Mouse (Mus musculus) mesoderm, embryonic 11.5 days (tissue): ENCODE measurements around the gene Lrp5.

ENCODE experiments used
- DNase-seq: peaks from one replicate; pipeline ENCODE4 v3.0.0-alpha.2; 2012; ENCODE audit warnings: low read depth, low spot score

Gene Lrp5

DNA sequence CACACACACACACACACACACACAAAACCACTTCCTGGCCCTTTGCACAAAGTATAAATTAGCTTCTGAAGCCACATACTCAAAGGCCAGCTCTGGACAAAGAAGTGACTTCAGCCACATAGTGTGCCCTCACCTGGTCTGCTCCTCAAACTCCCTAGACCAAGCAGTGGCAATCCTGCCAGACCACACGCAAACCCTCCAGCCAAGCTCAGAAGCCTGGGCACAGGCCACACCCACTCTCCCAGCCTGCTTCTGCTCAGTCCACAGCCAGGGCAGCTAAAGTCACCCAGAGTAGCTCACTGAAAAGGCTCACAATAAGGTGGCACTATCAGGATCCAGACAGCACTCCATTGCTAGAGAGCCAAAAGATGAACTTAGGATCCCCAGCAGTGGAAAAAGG lies 30.2 kb downstream of the Lrp5 start:
- no peak for DNase-seq

DNA sequence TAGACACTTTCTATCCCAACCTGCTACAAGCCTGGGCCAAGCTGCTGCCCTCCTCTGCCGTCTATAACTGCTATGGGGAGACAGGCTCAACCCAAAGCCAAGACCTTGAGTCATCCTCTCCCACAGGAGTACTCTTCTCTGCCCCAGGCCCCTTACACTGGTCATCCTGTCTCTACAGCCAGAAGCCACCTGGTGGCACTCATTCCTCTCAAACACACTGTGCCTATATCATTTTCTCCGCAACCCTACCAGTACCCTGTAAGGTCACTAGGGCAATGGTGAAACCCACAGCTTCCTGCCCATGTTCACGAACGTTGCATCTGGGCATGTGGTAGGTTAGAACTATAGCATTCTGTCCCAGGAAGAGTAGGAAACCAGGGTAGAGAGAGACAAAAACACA lies 31.4 kb downstream of the Lrp5 start:
- DNase-seq: no peak

DNA sequence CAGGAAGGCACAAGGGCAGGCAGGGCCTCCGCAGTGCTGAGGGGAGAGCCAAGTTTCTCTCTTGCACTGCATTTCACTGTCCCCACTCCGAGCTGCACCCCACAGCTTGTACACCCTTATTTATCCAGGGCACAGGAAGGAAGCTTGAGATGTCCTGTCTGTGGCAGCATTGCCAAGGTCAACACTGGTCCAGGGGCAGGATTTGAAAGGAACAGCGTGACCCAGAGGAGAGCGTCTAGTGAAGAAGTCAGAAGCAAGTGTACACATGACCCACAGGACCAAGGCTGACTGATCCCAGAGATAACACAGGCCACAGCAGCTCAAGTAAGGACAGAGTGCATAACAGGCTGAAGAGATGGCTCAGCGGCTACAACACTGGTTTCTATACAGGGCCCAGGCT lies 32.3 kb downstream of the Lrp5 start:
- no peak for DNase-seq

DNA sequence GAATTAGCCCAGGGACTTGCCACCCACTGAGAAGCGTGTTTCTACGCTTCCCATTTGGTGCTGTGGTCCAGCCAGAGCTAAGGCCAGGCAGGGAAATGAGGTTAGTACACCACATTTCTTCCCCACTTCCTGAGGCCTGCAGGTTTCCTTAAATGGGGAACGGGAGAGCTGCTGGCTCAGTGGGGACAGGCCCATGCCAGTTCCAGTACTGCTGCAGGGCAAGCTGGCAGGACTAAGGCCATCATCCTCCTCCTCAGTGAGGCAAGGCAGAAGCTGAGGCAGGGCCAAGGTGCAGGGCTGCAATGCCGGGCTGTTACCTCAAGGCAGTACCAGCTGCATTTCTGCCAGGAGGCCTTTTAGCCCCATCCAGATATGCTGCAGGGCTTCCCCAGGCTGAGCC lies 32.9 kb downstream of the Lrp5 start:
- no peak for DNase-seq

DNA sequence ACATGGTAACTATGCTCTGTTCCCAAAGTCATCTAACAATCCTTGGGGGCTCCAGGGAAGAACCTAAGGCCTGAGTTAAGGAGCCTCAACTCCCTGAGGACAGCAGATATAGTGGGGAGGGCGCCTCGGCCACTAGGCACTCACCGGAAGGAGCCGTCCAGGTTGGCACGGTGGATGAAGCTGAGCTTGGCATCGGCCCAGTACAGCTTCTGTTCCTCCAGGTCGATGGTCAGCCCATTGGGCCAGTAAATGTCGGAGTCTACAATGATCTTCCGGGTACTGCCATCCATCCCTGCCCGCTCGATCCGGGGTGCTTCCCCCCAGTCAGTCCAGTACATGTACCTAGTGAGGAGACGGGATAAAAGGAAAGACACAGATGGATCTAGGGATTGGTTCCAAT lies 34.4 kb downstream of the Lrp5 start:
- DNase-seq: no peak

DNA sequence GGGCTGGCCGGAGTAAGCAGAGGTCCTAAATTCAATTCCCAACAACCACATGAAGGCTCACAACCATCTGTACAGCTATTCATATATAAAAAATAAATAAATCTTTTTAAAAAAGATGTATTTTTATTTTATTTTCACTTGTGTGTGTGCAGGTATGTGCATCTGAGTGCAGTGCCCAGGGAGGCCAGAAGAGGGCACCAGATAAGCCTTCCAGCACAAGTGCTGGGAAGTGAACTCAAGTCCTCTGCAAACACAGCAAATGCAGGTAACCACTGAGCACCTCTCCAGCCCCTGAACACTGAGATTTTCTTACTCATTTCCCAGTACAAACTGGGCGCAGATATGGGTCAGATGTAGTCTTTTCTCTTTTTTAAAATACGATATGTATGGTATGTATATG lies 35.1 kb downstream of the Lrp5 start:
- no peak for DNase-seq

DNA sequence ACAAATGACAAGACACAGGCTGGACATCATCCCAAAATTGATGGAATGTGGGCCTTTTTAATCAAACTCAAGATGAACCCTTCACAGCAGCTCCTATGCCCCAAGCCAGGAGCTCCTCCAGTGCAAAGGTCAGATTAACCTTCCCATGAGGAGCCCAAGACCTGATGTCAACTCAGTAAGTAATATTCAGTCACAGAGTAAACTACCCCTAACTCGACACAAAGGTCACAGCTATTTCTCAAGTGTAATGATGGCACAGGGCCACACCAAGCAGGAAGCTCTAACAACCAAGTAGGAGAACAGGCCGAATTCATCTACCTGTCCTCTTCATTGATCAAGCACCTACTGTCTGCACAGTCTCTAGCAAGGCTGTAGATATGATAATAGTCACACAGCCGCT lies 35.9 kb downstream of the Lrp5 start:
- no peak for DNase-seq

DNA sequence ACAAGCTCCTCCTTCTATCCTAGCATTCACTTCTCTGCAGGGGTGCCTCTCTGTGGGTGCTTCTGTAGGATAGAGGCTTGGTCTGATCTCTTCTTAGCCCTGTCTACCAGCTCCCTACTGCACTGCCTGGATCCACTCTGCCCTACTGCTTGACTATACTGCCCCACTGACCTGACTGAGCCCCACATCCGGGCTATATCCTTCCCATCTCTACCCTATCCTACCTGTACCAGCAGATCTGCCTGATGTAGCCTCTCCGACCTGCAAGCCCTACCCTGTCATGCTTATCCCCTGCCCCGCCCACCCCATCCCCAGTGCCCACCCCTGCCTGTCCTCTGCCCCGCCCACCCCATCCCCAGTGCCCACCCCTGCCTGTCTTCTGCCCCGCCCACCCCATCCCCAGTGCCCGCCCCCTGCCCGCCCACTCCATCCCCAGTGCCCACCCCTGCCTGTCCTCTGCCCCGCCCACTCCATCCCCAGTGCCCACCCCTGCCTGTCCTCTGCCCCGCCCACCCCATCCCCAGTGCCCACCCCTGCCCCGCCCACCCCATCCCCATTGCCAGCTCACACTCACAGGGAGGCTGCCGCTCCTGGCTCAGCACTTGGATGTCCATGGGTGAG lies 37.4 kb downstream of the Lrp5 start:
- DNase-seq: no peak

DNA sequence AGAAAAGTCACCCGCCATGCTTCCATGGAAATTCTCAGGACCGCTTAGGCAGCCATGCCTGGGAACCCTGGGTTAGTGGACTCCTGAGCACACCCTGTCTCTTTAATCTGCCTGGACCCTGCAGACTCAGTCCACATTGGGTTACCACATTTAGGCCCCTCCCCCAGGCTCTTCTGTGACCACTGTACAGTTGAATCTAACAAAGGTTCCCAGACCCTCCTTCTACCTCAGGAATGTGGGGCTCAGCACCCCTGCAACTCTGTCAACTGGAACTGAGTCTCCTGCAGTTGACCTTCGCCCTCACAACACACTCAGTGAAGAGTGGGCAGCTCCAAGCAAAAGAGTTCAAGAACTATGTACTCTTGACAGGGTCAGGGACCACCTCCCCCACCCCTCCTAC lies 38.4 kb downstream of the Lrp5 start:
- no peak for DNase-seq

DNA sequence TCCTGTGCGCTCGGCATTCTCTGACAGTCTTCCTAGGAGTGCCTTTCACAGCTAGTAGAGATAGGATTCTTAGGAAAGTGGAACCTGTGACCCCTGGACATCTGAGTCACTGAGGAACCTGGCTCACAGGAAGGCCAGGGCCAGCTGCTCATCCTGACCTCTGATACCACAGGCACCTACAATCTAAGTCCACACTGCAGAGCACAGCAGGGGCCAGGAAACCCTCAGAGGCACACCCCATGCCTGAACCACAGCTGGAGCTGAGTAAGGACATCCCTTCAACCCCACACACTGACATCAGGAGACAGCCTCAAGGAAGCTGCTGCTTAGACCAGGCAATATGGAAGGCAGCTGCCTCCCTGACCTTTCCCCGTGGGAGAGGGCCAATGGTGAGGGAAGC lies 40.6 kb downstream of the Lrp5 start:
- DNase-seq: no peak

DNA sequence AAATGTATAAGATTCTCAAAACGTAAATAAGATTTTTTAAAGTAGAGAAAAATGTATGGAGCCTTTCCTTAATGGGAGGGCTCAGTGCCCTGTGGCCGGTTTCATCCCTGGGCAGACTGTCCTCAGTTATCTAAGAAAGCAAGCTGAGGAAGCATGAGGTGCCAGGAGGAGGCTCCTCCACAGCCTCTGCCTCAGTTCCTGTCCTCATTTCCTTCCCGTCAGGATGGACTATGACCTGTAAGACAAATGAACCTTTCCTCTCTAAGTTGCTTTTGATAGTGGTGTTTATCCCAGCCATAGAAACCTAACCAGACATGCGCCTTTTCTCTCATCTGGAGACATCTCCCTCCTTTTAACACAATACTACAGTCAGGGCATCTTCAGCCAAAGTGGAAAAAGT lies 41.0 kb downstream of the Lrp5 start:
- no peak for DNase-seq

DNA sequence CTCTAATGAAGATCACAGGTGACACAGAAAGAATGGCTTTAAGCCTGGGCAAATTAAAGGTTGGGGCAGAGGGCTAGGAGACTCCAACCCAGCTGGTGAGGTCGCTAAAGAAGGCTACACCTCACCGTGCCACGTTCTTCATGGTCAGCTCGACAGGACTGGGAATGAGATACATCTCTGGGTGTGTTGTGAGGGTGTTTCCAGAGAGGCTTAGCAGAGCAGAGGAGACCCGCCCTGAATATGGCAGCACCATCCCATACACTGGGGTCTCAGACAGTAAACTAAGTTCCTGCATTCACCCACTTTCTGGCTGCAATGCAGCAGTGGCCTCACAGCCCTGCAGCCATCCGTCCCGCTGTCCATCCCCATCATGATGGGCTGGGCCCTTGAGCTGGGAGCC lies 46.8 kb downstream of the Lrp5 start:
- no peak for DNase-seq

DNA sequence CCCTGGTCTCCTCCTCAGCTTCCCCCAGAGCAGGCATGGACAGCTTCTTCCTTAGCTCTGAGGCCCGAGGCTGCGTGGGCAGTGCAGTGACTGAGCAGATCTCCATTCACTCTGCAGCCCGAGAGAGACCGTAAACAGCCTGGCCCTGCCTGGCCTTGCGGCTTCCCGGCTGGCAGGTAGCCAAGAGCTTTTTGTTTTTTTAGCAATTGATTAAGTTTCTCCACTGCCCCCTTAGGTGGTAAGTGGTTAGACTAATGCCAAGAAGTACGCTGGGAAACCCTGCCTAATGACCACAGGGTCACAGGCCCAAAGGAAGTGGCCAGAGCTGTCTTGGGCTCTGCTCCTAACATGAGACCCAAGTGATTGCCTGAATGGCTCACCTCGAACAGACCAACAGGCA lies 47.7 kb downstream of the Lrp5 start:
- peak; percentile 15 for DNase-seq

DNA sequence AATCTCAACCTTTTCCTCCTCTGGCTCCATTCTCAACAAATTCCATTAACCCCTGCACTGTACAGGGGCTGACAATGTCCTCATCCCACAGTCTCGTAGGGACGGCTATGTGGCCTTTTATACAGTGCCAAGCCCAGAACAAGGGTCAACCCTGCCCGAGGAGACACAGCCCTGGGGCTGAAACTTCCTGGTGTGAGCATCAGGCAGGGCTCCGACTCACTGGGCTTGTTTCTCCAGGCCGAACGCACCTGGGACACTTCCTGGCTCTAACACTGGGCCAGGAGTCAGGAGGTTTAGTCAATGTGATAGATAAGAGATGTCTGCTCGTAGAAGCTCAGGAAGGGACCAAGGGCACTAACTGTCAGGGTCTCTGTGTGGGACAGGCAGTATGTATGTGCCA lies 54.3 kb downstream of the Lrp5 start:
- no peak for DNase-seq

DNA sequence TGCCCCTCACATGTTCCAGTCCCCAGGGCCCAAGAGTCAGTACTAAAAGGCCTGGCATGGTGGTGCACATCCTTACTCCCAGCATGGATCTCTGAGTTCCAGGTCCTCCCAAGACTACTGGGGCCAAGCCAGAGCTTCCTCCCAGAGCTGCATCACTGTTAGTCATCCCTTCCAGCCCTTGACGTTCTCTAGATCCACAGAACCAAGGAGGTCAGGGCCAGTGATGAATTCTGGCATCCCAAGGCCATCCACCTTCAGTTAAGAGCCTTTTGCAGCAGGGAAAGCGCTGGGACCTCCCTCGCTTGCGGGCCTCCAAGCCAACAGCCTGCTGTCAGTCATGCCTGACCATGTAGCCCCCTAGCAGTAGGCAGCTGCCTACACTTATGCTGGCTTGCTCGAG lies 54.9 kb downstream of the Lrp5 start:
- no peak for DNase-seq

DNA sequence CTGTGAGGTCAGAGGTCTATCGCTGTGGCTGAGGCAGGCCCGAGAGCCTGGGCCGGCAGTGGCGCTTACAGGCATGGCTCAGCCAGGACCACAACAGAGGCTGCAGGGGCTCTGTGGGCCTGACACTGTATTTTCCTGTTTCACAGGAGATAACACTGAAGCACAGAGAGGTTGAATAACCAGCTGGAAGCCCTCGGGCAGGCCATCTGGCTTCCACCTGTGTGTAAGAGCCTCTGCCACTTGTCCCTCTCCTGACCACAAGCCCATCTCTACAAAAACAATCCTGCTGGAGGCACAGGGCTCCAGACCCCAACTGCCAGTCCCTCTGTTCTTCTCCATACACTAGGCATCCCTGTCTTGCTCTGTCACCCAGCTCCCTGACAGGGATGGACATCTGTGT lies 55.9 kb downstream of the Lrp5 start:
- DNase-seq: no peak

DNA sequence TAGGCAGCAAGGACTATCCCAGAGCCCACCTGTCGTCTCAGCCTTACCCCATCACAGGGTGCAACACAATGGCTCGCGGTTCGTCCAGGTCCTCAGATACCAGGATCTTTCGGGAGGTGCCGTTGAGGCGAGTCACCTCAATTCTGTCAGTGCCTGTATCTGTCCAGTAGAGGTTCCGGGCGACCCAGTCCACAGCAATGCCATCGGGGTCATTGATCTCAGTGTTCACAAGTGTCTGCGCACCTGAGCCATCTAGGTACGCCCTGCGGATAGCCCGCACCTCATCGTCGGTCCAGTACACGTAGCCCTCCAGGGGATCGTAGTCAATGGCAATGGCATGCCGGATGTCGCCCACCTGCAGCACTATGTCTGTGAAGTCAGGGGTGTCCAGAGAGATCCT lies 56.3 kb downstream of the Lrp5 start:
- DNase-seq: no peak

DNA sequence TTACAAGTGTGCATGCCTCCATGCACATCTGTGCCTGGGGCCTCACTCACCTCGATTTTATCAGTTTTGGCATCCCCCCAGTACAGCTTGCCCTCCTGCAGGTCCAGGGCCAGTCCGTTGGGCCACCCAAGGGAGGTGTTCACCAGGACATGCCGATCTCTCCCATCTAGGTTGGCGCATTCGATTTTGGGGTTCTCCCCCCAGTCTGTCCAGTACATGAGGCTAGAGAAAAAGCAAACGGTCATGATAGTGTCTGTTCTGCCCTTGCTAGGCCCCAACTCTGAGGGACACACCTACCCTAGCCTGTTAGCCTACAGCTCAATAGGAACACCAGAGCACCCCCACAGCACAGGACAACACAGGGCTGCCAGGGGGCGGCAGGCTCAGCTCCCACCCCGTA lies 58.1 kb downstream of the Lrp5 start:
- no peak for DNase-seq

DNA sequence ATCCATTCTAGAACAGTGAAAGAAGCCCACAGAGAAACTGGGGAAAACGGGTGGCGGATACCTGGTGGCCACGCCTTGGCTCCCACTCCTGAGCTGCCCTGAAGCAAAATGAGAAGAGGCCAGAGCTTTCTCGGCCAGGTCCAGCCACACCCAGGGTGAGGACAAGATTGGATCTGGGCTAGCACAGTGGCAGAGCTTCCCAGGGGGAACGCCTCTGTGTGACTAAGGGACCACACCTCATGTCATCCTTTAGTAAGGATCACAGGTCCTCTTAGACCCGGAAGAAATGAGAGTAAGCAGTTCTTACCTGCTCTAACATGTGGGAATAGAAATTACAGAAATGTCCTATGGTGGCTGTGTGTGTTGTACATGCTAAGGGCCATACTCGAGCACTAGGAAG lies 61.3 kb downstream of the Lrp5 start:
- no peak for DNase-seq

DNA sequence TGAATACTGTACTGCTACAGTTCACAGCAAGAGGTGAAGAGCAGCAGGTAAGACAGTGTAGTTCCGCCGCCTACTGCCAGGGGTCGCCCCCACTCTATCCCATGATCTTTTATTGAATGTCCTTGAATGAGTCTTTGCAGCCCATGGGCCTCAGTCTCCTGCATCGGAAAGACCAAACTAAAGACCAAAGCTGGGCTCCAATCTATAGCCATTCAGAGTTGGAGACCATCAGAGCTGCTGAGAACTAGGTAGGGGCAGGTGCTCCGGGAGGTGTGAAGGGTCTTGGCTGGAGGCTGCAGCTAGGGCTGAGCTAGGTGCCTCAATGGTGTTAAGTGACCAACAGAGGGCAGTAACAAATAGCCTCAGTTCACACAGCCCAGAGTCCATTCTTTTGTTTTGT lies 62.5 kb downstream of the Lrp5 start:
- peak; percentile 48 for DNase-seq

DNA sequence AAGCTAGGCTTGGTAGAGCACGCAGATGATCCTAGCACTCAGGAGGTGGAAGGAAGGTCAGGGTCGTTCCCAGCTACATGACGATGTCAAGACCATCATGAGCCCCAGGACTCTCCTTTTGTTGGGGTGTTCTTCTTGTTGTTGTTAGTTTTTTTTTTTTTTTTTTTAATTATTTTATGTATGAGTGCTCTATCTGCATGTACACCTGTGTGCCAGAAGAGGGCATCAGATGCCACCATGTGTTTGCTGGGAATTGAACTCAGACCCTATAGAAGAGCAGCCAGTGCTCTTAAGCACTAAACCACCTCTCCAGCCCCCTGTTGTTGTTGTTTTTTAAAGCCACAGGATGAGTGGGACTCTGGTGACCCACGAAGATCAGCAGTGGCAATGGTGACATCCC lies 63.1 kb downstream of the Lrp5 start:
- no peak for DNase-seq

DNA sequence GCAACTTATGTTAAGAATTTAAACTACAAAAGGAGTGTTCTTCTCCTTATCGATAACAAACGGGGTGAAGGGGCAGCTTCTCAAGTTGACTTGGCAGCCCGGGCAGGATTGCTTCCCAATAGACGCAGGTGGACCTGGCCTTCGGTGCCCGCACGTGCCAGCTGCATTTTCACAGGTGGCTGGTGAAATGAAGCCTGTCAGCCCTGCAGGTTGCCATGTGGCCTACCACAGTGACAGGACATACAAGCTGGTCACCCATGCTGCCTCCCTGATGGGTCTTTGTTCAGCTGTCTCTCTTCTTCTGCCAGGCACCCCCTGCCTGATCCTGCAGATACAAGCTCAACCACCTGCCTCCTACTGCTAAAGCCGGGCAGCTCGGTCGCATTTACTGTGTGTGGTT lies 65.5 kb downstream of the Lrp5 start:
- no peak for DNase-seq

DNA sequence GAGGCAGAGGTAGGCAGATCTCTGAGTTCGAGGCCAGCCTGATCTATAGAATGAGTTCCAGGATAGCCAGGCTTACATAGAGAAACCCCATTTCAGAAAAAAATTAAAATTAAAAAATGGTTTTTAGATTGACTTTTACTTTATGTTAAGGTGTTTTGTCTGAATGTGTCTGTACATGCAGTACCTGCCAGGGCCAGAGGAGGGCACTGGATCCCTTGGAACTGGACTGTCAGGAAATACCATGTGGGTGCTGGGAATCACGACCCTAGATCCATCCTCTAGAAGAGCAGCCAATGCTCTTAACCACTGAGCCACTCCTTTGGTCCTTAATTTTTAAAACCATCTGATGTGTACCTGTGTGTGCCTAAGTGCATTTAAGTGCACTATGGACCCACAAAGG lies 67.0 kb downstream of the Lrp5 start:
- DNase-seq: no peak

DNA sequence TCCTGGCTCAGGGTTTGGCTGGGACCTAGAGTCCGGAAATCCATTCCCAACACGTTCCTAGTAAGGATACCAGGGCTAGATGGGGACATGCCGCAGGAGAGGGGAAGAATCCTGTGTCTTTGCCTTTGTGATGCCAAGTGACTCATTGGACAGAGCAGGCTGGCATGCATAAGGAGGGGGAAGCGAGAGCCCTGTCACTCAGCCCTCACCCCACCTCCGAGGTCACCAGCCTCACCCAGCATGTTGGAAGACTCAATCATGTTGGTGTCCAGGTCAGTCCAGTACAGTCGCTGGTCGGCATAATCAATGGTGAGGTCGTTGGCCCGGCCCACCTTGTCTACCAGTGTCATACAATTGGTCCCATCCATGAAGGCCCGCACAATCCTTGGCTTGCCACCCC lies 72.4 kb downstream of the Lrp5 start:
- no peak for DNase-seq
